8 mouse cellular contexts compared by ENCODE assay signal in genomic region chr15:78835200-78836085, GRCm38 (mm10). TPM values are rescaled to one million over a fixed set of nuclear protein-coding genes. Genes with fewer than 3 reads are reported as not detected.
DNase-seq lines count a peak whose midpoint lies in the region; ATAC-seq lines count a peak whose summit lies in the region.

No protein-coding gene starts in this region.

- no peaks in the 10 kb centered on the region for H3K27me3 ChIP-seq in heart, embryonic 16.5 days (ENCODE audit: control insufficient read depth, insufficient read depth, low read length)

- 21% methylated on average over 12 of the region's 12 CpGs for WGBS in heart, embryonic 16.5 days

- no peaks in the 10 kb centered on the region for H3K36me3 ChIP-seq in heart, embryonic 16.5 days (ENCODE audit: control insufficient read depth, insufficient read depth)

- peaks cover 41% of the 10 kb centered on the region for H3K4me1 ChIP-seq in heart, embryonic 16.5 days (ENCODE audit: control insufficient read depth, insufficient read depth, low read length)

- peak overlapping the region; percentile 28 for H3K9ac ChIP-seq in heart, embryonic 16.5 days (ENCODE audit: low read length)

- H3K9me3 ChIP-seq in heart, embryonic 16.5 days (replicated peaks; ENCODE audit: control insufficient read depth, low read length): no peaks in the 10 kb centered on the region

- H3K4me2 ChIP-seq in heart, embryonic 16.5 days (ENCODE audit: low read depth, low read length): 0 out of 2 replicates have a peak overlapping the region, but pooled peaks have one; percentile 6

- DNase-seq in retina, postnatal 1 day: peak; percentile 42
- DNase-seq in retina, embryonic 14.5 days (ENCODE audit: low spot score): no peak
- DNase-seq in embryo, embryonic 11 days: peak; percentile 46
- DNase-seq in kidney, postnatal 10 days: peak; percentile 84
- peak; percentile 82 for DNase-seq in lung, postnatal 36 days
- DNase-seq in thymus, postnatal 10 days (ENCODE audit: low spot score in 2 of 2): peak; percentile 27 to 35
- no peak for DNase-seq in frontal cortex, postnatal 14 days (ENCODE audit: low spot score in 2 of 2)

- peak; percentile 37 for ATAC-seq in heart, embryonic 16.5 days (replicated peaks; ENCODE audit: extremely low read depth, insufficient read depth, low FRiP score)

- peak overlapping the region; percentile 91 for H3K27ac ChIP-seq in heart, embryonic 16.5 days (ENCODE audit: low read length)

- no peak overlapping the region for H3K4me3 ChIP-seq in heart, embryonic 16.5 days (ENCODE audit: low read length)

RNA-seq across cellular contexts. Expression of gene Cdc42ep1, which starts 7.0 kb away (rescaled TPM):
- 29.4 and 38.7 TPM in 2 replicates for polyA plus RNA-seq in heart, embryonic 16.5 days (2015; fragmentation: Nextera tagmentation; extraction: Ambion mirVana)

RNA-seq across cellular contexts. Expression of gene Lgals2, which starts 19.9 kb away (rescaled TPM):
- 2.2 TPM in 1 of 2 replicates, not detected in the other for polyA plus RNA-seq in heart, embryonic 16.5 days (2015; fragmentation: Nextera tagmentation; extraction: Ambion mirVana)

RNA-seq across cellular contexts. Expression of gene Card10, which starts 32.6 kb away (rescaled TPM):
- 6.3 and 7.4 TPM in 2 replicates for polyA plus RNA-seq in heart, embryonic 16.5 days (2015; fragmentation: Nextera tagmentation; extraction: Ambion mirVana)

RNA-seq across cellular contexts. Expression of gene Gga1, which starts 41.5 kb away (rescaled TPM):
- 44.9 and 48.9 TPM in 2 replicates for polyA plus RNA-seq in heart, embryonic 16.5 days (2015; fragmentation: Nextera tagmentation; extraction: Ambion mirVana)

Comparison
In these comparisons a context has a peak if more than half of its experiments do, and no peak if none do; other contexts are left out.
1. DNase-seq: peak in retina, postnatal 1 day (single experiment), embryo, embryonic 11 days (single experiment), kidney, postnatal 10 days (single experiment), lung, postnatal 36 days (single experiment) and thymus, postnatal 10 days (2 of 2); none in retina, embryonic 14.5 days (single experiment) and frontal cortex, postnatal 14 days (0 of 2).